Mouse (Mus musculus): Measurements from ENCODE around the gene Glod4.
A peak's percentile ranks its signal among the peaks of the same experiment; 100 is the strongest.

Glod4 gene

GRCm38 (mm10) chr11:76242901-76243810 lies at the start of gene Glod4, which contains the start of gene Mrm3:
Glod4 (minus strand) TSS chr11:76243725.
Mrm3 (plus strand) TSS chr11:76243715.
- peak; percentile 74 to 87 for DNase-seq (ENCODE audit: low spot score in 2 of 2)

- no peak for DNase-seq (ENCODE audit: low spot score in 2 of 2)
Observed at GRCm38 (mm10) chr11:76292831-76293230, 49.3 kb upstream of the Glod4 start.

- no peak for DNase-seq (ENCODE audit: low spot score in 2 of 2)
Observed at GRCm38 (mm10) chr11:76292398-76292797, 48.9 kb upstream of the Glod4 start.

- DNase-seq (ENCODE audit: low spot score in 2 of 2), result no peak
Observed at GRCm38 (mm10) chr11:76291960-76292359, 48.4 kb upstream of the Glod4 start.

- DNase-seq (ENCODE audit: low spot score in 2 of 2), result no peak
Observed at GRCm38 (mm10) chr11:76290367-76290766, 46.8 kb upstream of the Glod4 start.

- DNase-seq (ENCODE audit: low spot score in 2 of 2), result no peak
Observed at GRCm38 (mm10) chr11:76288645-76289044, 45.1 kb upstream of the Glod4 start.

- no peak for DNase-seq (ENCODE audit: low spot score in 2 of 2)
Observed at GRCm38 (mm10) chr11:76287301-76287700, 43.8 kb upstream of the Glod4 start.

- DNase-seq (ENCODE audit: low spot score in 2 of 2), result no peak
Observed at GRCm38 (mm10) chr11:76286534-76287126, 43.1 kb upstream of the Glod4 start.

GRCm38 (mm10) chr11:76285431-76286075 lies 42.0 kb upstream of the Glod4 start:
- no peak for DNase-seq (ENCODE audit: low spot score in 2 of 2)

- DNase-seq (ENCODE audit: low spot score in 2 of 2), result no peak
Observed at GRCm38 (mm10) chr11:76283841-76284240, 40.3 kb upstream of the Glod4 start.

GRCm38 (mm10) chr11:76279971-76280370 lies 36.4 kb upstream of the Glod4 start:
- no peak for DNase-seq (ENCODE audit: low spot score in 2 of 2)

GRCm38 (mm10) chr11:76278960-76279852 lies 35.7 kb upstream of the Glod4 start:
- no peak for DNase-seq (ENCODE audit: low spot score in 2 of 2)

GRCm38 (mm10) chr11:76272440-76272839 lies 28.9 kb upstream of the Glod4 start:
- DNase-seq (ENCODE audit: low spot score in 2 of 2), result no peak

GRCm38 (mm10) chr11:76268521-76269065 lies 25.1 kb upstream of the Glod4 start:
- DNase-seq (ENCODE audit: low spot score in 2 of 2), result no peak

- DNase-seq (ENCODE audit: low spot score in 2 of 2), result no peak
Observed at GRCm38 (mm10) chr11:76268001-76268459, 24.5 kb upstream of the Glod4 start.

- DNase-seq (ENCODE audit: low spot score in 2 of 2), result no peak
Observed at GRCm38 (mm10) chr11:76267550-76267949, 24.0 kb upstream of the Glod4 start.

GRCm38 (mm10) chr11:76262611-76263351 lies 19.3 kb upstream of the Glod4 start:
- no peak for DNase-seq (ENCODE audit: low spot score in 2 of 2)

GRCm38 (mm10) chr11:76261224-76261623 lies 17.7 kb upstream of the Glod4 start:
- DNase-seq (ENCODE audit: low spot score in 2 of 2), result no peak

- DNase-seq (ENCODE audit: low spot score in 2 of 2), result no peak
Observed at GRCm38 (mm10) chr11:76260208-76261050, 16.9 kb upstream of the Glod4 start.
